Mouse (Mus musculus): ENCODE results near the gene Hebp2.

Gene Hebp2

GRCm38 (mm10) chr10:18508586-18508985, 37.3 kb downstream of the Hebp2 start:
- DNase-seq: peak; percentile 27

GRCm38 (mm10) chr10:18507869-18508473, 37.9 kb downstream of the Hebp2 start:
- no peak for DNase-seq

GRCm38 (mm10) chr10:18506501-18506946, 39.4 kb downstream of the Hebp2 start:
- DNase-seq: no peak

- DNase-seq: no peak
Observed at GRCm38 (mm10) chr10:18505690-18506089, 40.2 kb downstream of the Hebp2 start.

- DNase-seq: no peak
Observed at GRCm38 (mm10) chr10:18501997-18502396, 43.9 kb downstream of the Hebp2 start.

GRCm38 (mm10) chr10:18497066-18497465, 48.8 kb downstream of the Hebp2 start:
- no peak for DNase-seq

GRCm38 (mm10) chr10:18494249-18494648, 51.6 kb downstream of the Hebp2 start:
- no peak for DNase-seq

GRCm38 (mm10) chr10:18493010-18493894, 52.6 kb downstream of the Hebp2 start:
- DNase-seq: no peak

GRCm38 (mm10) chr10:18491952-18492351, 53.9 kb downstream of the Hebp2 start:
- DNase-seq: no peak

- DNase-seq: no peak
Observed at GRCm38 (mm10) chr10:18489936-18490335, 55.9 kb downstream of the Hebp2 start.

All from lung, postnatal 10 days (tissue).